Comparison of ENCODE assay signal across 12 mouse cellular contexts in the genomic region with DNA sequence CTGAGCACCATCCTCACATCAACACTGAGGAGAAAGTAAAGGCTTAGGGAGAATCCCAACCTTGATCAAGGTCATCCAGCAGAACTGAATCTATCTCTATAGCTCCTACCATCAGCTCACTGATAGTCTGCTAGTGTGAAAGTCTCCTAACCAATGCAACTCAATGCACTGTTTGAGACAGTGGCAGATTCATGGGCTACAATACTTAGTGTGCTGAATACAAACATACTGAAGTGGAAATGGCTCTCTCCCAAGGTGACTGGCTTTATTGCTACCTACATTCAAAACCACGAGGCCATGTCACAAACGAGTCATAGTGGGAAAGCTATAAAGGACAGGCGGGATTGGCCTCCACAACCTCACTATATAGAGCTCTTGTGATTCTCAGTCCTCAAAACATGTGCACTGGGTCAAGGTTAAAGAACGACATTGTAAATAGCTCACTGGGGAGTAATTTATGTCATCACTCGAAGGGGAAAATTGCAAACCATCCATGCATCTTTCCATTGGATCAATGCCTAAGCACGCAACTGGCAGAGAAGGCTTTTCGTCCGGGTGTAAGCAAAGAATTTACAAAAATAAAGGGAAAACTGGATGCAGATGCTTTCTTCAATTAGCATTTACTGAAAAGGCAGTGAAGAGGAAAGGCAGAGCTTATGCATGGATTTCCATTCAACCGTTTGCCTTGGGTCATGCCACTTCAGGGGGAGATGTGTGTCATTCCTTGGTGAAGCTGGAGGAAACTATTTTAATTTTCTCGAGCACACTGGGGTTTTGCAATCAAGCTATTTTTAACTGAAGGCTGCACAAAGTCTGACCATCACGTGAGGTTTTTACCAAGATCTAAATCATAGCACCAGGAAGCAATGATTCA.
A peak's percentile ranks its signal among the peaks of the same experiment; 100 is the strongest.
DNase-seq lines count a peak whose midpoint lies in the region; ATAC-seq and TF ChIP-seq lines count a peak whose summit lies in the region.
"Had no signal": no experiment of that assay in that cellular context is flagged by ENCODE, and none has a peak within 500 bp of the region (broad histone marks: within the 10 kb centered on the region; RNA-seq: fewer than 3 reads in every experiment).

No protein-coding gene starts in this region.

- ATAC-seq in embryonic facial prominence, embryonic 11.5 days (replicated peaks; ENCODE audit: insufficient number of reproducible peaks, low FRiP score, low TSS enrichment, low read depth) = no peak
- ATAC-seq in lung, embryonic 15.5 days (ENCODE audit: borderline replicate concordance, extremely low read depth, low FRiP score, low TSS enrichment) = no peak
- no peak for ATAC-seq in midbrain, embryonic 16.5 days

- no peak for TF ChIP-seq CTCF in lung, adult 2 months (IDR thresholded peaks at IDR 0.05; ENCODE audit: insufficient read depth, low read length)

- no peak overlapping the region for H3K27ac ChIP-seq in embryonic facial prominence, embryonic 11.5 days (replicated peaks; ENCODE audit: low read depth, low read length)
- no peak overlapping the region for H3K27ac ChIP-seq in embryonic facial prominence, embryonic 10.5 days (replicated peaks)
- H3K27ac ChIP-seq in lung, embryonic 15.5 days = peak overlapping the region; percentile 77
- 0 out of 2 replicates have a peak overlapping the region, but pooled peaks have one; percentile 10 for H3K27ac ChIP-seq in midbrain, embryonic 16.5 days (ENCODE audit: low read length)
- H3K27ac ChIP-seq: limb, embryonic 12.5 days had no signal

- 55% methylated on average over 11 of the region's 11 CpGs for WGBS in embryonic facial prominence, embryonic 11.5 days
- 74% methylated on average over 11 of the region's 11 CpGs for WGBS in embryonic facial prominence, embryonic 10.5 days
- 46% methylated on average over 11 of the region's 11 CpGs for WGBS in lung, embryonic 15.5 days
- 44% methylated on average over 11 of the region's 11 CpGs for WGBS in lung, adult 2 months
- WGBS in midbrain, embryonic 16.5 days = 44% methylated on average over 11 of the region's 11 CpGs

- no peak overlapping the region for H3K9ac ChIP-seq in embryonic facial prominence, embryonic 11.5 days (replicated peaks; ENCODE audit: low read length)
- no peak overlapping the region for H3K9ac ChIP-seq in lung, embryonic 15.5 days
- no peak overlapping the region for H3K9ac ChIP-seq in midbrain, embryonic 16.5 days (ENCODE audit: low read depth, low read length)
- H3K9ac ChIP-seq: limb, embryonic 12.5 days had no signal

- no peaks in the 10 kb centered on the region for H3K9me3 ChIP-seq in embryonic facial prominence, embryonic 11.5 days (replicated peaks; ENCODE audit: control insufficient read depth, low read length)
- no peaks in the 10 kb centered on the region for H3K9me3 ChIP-seq in embryonic facial prominence, embryonic 10.5 days
- H3K9me3 ChIP-seq in lung, embryonic 15.5 days = no peaks in the 10 kb centered on the region
- H3K9me3 ChIP-seq in midbrain, embryonic 16.5 days (replicated peaks; ENCODE audit: control insufficient read depth, low read length, poor library complexity, severe bottlenecking) = no peaks in the 10 kb centered on the region
- H3K9me3 ChIP-seq: limb, embryonic 12.5 days had no signal

- H3K4me3 ChIP-seq in embryonic facial prominence, embryonic 11.5 days (ENCODE audit: low read depth, low read length) = no peak overlapping the region
- H3K4me3 ChIP-seq in embryonic facial prominence, embryonic 10.5 days = no peak overlapping the region
- H3K4me3 ChIP-seq in lung, embryonic 15.5 days = no peak overlapping the region
- no peak overlapping the region for H3K4me3 ChIP-seq in lung, adult 2 months (replicated peaks; ENCODE audit: extremely low read depth, low read depth, low read length)
- H3K4me3 ChIP-seq in midbrain, embryonic 16.5 days (ENCODE audit: low read depth, low read length) = no peak overlapping the region
- H3K4me3 ChIP-seq: limb, embryonic 12.5 days had no signal

- DNase-seq in embryonic facial prominence, embryonic 11.5 days (ENCODE audit: low spot score) = peak; percentile 4
- DNase-seq in embryonic facial prominence, embryonic 10.5 days (ENCODE audit: low spot score) = no peak
- no peak for DNase-seq in lung, adult 2 months
- peak; percentile 88 for DNase-seq in fibroblast of lung, adult 2 months (ENCODE audit: low read depth)
- DNase-seq in yolk sac, embryonic 10.5 days (ENCODE audit: low spot score) = no peak
- no peak for DNase-seq in ovary, postnatal 10 days (ENCODE audit: low spot score)
- DNase-seq: cerebellum, postnatal 14 days; gastrocnemius, postnatal 14 days; thymus, postnatal 25 days had no signal

- no peak for TF ChIP-seq POLR2A in lung, adult 2 months (IDR thresholded peaks at IDR 0.05; ENCODE audit: borderline replicate concordance, extremely low read depth, low read depth, low read length)

- no peaks in the 10 kb centered on the region for H3K36me3 ChIP-seq in embryonic facial prominence, embryonic 11.5 days (replicated peaks; ENCODE audit: control insufficient read depth, insufficient read depth, low read depth, low read length)
- H3K36me3 ChIP-seq in embryonic facial prominence, embryonic 10.5 days (replicated peaks) = peaks cover 40% of the 10 kb centered on the region
- H3K36me3 ChIP-seq in lung, embryonic 15.5 days = no peaks in the 10 kb centered on the region
- no peaks in the 10 kb centered on the region for H3K36me3 ChIP-seq in midbrain, embryonic 16.5 days (ENCODE audit: control insufficient read depth, insufficient read depth, low read length)

- H3K4me2 ChIP-seq in embryonic facial prominence, embryonic 11.5 days (ENCODE audit: low read depth, low read length) = no peak overlapping the region
- H3K4me2 ChIP-seq in lung, embryonic 15.5 days = no peak overlapping the region
- no peak overlapping the region for H3K4me2 ChIP-seq in midbrain, embryonic 16.5 days (ENCODE audit: low read length)
- H3K4me2 ChIP-seq: limb, embryonic 12.5 days had no signal

- H3K27me3 ChIP-seq in embryonic facial prominence, embryonic 11.5 days (ENCODE audit: control insufficient read depth, insufficient read depth, low read length) = no peaks in the 10 kb centered on the region
- no peaks in the 10 kb centered on the region for H3K27me3 ChIP-seq in embryonic facial prominence, embryonic 10.5 days (replicated peaks; ENCODE audit: low read depth, poor library complexity, severe bottlenecking)
- no peaks in the 10 kb centered on the region for H3K27me3 ChIP-seq in lung, embryonic 15.5 days
- H3K27me3 ChIP-seq in midbrain, embryonic 16.5 days (ENCODE audit: control insufficient read depth, insufficient read depth, low read depth, low read length) = no peaks in the 10 kb centered on the region

- no peaks in the 10 kb centered on the region for H3K4me1 ChIP-seq in embryonic facial prominence, embryonic 11.5 days (ENCODE audit: control insufficient read depth, insufficient read depth, low read length)
- peaks cover 13% of the 10 kb centered on the region for H3K4me1 ChIP-seq in embryonic facial prominence, embryonic 10.5 days
- peaks cover 80% of the 10 kb centered on the region for H3K4me1 ChIP-seq in lung, embryonic 15.5 days
- peaks cover 7% of the 10 kb centered on the region for H3K4me1 ChIP-seq in lung, adult 2 months (ENCODE audit: control insufficient read depth, insufficient read depth, low read length)
- H3K4me1 ChIP-seq in midbrain, embryonic 16.5 days (ENCODE audit: control insufficient read depth, insufficient read depth, low read length) = peaks cover 16% of the 10 kb centered on the region

Comparison
In these comparisons a context has a peak if more than half of its experiments do, and no peak if none do; other contexts are left out.
1. DNase-seq: peak in embryonic facial prominence, embryonic 11.5 days (single experiment) and fibroblast of lung, adult 2 months (single experiment); none in embryonic facial prominence, embryonic 10.5 days (single experiment), lung, adult 2 months (single experiment), yolk sac, embryonic 10.5 days (single experiment) and ovary, postnatal 10 days (single experiment).
2. H3K27ac ChIP-seq: peak in lung, embryonic 15.5 days (single experiment) and midbrain, embryonic 16.5 days (single experiment); none in embryonic facial prominence, embryonic 11.5 days (single experiment) and embryonic facial prominence, embryonic 10.5 days (single experiment).